Mouse (Mus musculus) right cerebral cortex, postnatal 14 days (tissue): ENCODE data around the gene Itga11.

ENCODE experiments used
- DNase-seq: peaks from one replicate; pipeline ENCODE4 v3.0.0; 2022

Itga11 gene

GRCm38 (mm10) chr9:62677641-62678549 lies at the start of gene Itga11:
Gene Itga11 (plus strand): TSS chr9:62677826.
- peak; percentile 20 for DNase-seq

DNA sequence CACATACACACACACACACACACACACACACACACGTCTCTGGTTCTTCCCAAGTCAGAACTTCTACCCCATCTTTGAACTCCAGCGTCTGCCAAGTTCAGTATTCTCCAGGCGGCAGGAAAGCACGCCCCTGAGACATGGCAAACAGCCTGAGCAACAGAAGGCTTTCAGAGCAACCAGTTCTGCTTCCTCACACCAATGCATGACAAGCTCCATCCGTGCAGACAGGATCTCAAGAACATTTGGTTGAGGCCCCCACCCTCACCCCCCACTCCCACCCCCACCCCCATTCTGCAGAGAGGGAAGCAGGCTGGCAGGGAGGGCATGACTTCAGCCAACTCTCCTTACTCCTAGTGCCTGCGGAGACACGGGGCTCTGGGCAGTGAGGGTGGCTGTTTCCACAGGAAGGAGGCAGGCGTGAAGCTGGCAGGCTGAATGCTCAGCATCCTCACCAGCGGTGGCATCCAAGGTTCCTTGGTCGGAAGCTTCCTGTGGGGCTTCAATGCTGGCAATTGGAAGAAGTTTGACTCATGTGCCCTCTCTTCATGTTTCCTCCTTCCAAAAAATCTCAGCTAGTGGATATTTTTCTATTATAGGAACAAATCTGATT lies 46.9 kb upstream of the Itga11 start:
- no peak for DNase-seq

DNA sequence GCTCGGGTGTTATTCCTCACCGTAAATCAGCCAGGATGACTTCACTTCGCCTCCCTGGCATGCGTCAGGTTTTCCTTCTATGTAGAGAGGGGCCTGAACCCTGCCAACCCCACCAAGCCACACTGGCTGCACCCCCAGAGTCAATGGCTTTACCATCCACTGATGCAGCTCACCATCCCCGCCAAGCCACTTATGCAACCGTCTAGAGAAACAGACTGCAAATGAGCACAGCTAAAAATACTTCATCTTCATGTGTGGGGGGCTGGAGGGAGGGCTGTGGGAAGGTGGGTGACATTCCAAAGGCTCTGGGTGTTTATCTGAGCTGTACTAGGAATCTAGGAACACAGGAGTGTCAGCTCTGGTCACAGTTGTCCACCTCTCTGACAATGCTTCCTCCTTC lies 45.2 kb upstream of the Itga11 start:
- DNase-seq = peak; percentile 40

GRCm38 (mm10) chr9:62638045-62638444 lies 39.6 kb upstream of the Itga11 start:
- DNase-seq = no peak

DNA sequence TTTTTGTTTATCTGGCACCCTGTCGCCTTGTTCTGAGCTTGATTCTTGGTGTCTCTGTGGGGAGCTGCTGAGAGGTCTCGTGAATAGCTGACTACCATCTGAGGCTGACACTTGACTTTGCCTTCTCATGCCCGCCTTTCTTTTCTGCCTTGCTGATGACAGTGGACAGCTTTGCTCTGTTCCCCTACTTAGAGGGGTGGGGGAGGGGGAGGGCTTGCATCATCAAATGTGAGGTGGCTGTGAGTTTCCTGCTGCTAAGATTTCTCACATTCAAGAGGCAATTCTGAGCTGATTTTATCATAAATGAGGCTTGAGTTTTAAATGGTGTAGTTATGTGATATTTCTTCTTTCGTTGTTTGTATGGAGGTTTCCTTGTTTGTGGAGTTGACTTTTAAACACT lies 37.9 kb upstream of the Itga11 start:
- no peak for DNase-seq

DNA sequence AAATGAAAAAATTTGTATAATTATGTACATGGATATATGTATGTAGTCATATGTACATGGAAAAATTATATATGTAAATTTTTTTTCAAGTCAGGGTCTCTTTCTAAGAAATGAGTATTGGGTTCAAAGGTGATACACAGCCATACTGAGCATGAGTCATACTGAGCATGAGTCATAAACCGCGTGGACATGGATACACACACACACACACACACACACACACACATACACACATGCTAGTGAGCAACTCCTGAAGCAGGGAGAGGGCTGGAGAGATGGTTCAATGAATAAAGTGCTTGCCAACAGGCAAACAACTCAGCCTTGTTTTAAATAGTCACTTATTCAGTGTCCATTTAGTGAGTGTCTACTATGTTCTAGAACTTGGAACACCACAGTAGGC lies 37.4 kb upstream of the Itga11 start:
- DNase-seq = no peak

- DNase-seq = no peak
Observed at GRCm38 (mm10) chr9:62645716-62646400, 31.8 kb upstream of the Itga11 start.

- no peak for DNase-seq
Observed at GRCm38 (mm10) chr9:62646721-62647183, 30.9 kb upstream of the Itga11 start.

- DNase-seq = no peak
Observed at GRCm38 (mm10) chr9:62649444-62649843, 28.2 kb upstream of the Itga11 start.

DNA sequence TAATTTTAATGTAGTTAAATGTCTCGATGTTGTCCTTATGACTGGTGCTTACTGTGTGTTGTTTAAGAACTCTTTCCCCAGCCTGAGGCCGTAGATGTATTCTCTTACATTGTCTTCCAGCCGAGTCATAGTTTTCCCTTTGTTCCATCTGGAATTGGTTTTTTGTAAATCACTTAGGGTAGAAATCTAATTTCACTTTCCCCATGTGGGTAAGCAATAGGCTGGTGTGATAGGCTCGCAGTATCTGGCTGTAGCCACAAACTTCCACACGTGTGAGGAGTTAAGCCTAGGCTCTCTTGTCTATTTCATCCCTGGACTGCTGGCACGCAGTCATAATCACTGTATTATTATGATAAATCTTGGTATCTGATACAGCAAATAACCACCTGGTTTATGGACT lies 26.9 kb upstream of the Itga11 start:
- no peak for DNase-seq

GRCm38 (mm10) chr9:62654336-62654735 lies 23.3 kb upstream of the Itga11 start:
- DNase-seq = no peak

DNA sequence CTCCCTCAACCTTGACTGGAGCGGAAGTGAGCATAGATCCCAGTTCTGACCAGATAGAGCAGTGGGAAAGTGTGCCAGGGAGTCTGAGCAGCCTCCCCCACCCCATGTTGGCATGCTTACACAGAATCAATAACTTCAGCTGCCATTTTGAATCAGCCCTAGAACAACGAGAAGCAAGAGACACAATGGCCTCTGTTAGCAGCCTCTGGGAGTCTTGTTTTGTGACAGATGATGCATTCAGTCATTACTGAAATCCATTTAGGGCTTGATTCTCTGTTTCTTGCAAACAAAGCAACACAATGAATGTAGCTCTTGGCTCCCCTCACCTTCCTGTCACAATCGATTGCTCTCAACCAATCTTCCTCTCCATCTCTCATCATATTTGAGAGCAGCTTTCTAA lies 19.6 kb upstream of the Itga11 start:
- no peak for DNase-seq

GRCm38 (mm10) chr9:62659026-62659425 lies 18.6 kb upstream of the Itga11 start:
- no peak for DNase-seq

GRCm38 (mm10) chr9:62660971-62661370 lies 16.7 kb upstream of the Itga11 start:
- DNase-seq = peak; percentile 28

DNA sequence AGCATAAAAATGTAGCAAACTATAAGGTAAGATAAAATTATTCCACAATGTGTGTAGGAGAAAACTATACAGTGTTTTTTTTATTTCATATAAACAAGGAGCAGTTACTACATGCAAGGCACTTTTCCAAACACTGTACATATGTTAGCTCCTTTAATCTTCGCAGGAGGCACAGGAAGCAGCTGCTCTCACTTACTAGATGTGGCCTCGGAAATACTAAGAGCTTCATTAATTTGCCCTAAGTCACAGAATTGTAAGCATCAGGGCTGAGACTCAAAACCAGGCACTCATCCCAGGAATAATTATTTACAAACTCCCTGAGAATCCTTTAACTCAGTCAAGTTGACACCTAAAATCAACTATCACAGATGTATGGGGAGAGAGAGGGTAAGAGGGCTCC lies 14.2 kb upstream of the Itga11 start:
- DNase-seq = no peak

- no peak for DNase-seq
Observed at GRCm38 (mm10) chr9:62664115-62664725, 13.4 kb upstream of the Itga11 start.

GRCm38 (mm10) chr9:62665892-62666291 lies 11.7 kb upstream of the Itga11 start:
- DNase-seq = no peak

DNA sequence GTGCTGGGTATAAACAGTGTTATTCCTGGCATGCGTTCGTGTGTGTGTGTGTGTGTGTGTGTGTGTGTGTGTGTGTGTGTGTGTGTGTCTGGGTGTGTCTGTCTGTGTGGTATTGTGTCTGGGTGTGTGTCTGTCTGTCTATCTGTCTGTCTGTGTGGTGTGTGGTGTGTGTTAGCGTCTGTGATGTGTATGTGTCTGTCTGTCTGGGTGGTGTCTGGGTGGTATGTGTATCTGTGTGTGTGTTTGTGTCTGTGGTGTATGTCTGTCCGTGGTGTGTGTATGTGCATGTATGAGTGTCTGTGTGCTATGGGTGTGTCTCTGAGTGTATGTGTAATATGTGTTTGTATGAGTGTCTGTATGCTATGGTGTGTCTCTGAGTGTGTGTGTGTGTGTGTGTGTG lies 9.1 kb upstream of the Itga11 start:
- no peak for DNase-seq

DNA sequence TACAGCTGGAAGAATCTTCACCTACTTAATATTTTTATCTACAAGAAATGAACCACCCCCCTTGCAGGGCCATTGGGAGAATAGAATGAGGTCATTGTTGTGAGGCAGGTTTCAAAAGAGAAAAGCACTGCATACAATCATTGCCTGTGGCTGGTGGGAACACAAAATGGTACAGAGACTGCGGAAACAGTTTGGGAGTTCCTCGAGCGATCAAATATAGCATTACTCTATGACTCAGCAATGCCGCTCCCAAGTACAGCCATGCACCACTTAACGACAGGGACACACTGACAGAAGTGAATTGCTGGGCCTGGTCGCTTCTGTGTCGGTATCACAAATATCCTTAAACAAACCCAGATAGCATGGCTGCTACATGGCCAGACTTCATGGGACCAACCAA lies 4.4 kb upstream of the Itga11 start:
- no peak for DNase-seq

DNA sequence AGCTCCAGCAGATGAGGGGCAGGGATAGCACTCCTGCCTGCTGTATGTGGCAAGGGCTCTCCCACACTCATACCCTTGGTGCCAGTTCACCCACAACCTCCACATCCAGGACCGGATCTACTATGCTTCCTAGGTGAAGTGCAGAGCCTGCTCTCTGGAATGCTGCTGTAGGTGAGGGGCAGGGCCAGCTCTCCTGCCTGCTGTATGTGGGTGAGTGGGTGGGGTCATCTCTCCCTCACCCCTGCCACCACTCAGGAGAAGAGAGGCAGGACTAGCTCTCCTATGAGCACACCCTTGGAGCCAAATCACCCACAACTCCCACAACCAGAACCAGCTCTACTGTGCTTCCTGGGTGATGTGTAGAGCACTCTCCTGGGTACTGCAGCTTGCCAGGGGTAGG lies 2.5 kb upstream of the Itga11 start:
- DNase-seq = no peak

DNA sequence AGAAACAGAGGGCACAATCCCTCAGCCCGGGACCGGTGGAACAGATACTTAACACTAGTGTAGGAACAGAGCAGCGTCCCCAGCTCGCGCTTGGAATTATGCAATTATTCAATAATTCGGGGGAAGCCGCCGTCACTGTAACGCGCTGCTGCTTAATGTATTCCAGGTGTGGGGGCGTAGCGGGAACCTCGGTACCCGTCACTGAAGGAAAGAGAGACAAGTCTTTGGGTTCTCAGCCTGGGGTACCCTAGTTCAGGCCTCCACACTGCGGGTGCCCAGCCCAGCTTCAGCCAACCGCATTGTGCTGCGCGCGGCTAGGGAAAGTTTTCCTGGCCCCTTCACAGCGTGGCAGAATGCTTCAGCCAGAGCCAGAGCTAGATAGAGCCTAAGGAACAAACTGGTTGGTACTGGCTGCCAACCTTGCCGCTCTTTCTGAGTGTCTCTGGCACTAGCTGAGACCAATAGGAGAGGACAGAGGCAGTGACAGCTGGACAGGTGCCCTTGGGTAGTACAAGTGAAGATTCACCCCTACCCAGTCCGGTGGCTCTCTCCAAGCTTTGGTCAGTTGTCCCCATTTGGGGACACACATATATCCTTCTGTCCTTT lies 1.0 kb downstream of the Itga11 start:
- no peak for DNase-seq

GRCm38 (mm10) chr9:62679398-62679797 lies 1.8 kb downstream of the Itga11 start:
- no peak for DNase-seq

- no peak for DNase-seq
Observed at GRCm38 (mm10) chr9:62684311-62684710, 6.7 kb downstream of the Itga11 start.
